Mouse (Mus musculus): Measurements from ENCODE around the gene Ocel1.

DNA sequence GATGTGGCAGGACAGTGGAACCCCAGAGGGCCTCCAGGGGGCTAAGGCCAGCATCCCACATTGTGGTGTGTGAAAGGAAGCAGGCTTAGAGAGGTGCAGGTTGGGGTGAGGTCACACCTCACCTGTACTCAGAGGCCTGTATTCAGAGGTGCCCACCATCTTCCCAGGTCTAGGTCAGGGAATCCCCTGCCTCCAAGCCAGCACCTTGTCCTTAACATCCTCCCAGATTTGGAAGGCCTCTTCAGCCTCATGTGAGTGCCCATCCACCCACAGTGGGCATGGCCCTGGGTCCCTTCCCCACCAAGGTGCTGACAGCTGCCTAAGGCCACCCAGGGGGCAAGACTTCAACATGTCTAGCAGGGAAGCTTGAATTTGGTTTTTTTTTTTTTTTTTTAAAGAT is 30.4 kb downstream of the Ocel1 start:
- TF ChIP-seq CTCF (IDR thresholded peaks at IDR 0.05) (no peak), EP300 (IDR thresholded peaks at IDR 0.05) (no peak)
